Mouse (Mus musculus) ES-E14 (cell line): Measurements from ENCODE around the gene Ttll10. TPM values are rescaled to one million over a fixed set of nuclear protein-coding genes. Genes with fewer than 3 reads are reported as not detected.

Experiments used
- DNase-seq: peaks from one replicate; pipeline ENCODE4 v3.0.0-alpha.2; 2013; ENCODE audit warnings: low read depth, low spot score
- H3K27ac ChIP-seq: 2 replicates; pipeline ENCODE4 v1.5.1; 2012; ENCODE audit warnings: low read depth, mild to moderate bottlenecking, low read length, moderate library complexity, mixed read lengths; ENCODE audit not compliant: poor library complexity, insufficient read depth, severe bottlenecking
- H3K36me3 ChIP-seq: 2 replicates; pipeline ENCODE4 v1.6.1; 2012; ENCODE audit warnings: mild to moderate bottlenecking, low read length, moderate library complexity, mixed read lengths; ENCODE audit not compliant: control insufficient read depth, poor library complexity, insufficient read depth, severe bottlenecking
- H3K4me1 ChIP-seq, 2 experiments: fragments of 150-350 bp in 1 of 2; sonication (generic) in 1 of 2; 2 replicates each; pipeline ENCODE4 v1.6.1; 2012; ENCODE audit warnings: low read length in 2 of 2, mild to moderate bottlenecking in 1 of 2, mixed read lengths in 1 of 2; ENCODE audit not compliant: control insufficient read depth in 2 of 2, insufficient read depth in 2 of 2, poor library complexity in 1 of 2
- H3K4me3 ChIP-seq, 2 experiments: fragments of 150-350 bp in 1 of 2; sonication (generic) in 1 of 2; 2 replicates each; pipeline ENCODE4 v1.5.1; 2012; ENCODE audit warnings: low read length in 2 of 2, low read depth in 1 of 2, mild to moderate bottlenecking in 1 of 2, mixed read lengths in 1 of 2; ENCODE audit not compliant: insufficient read depth in 1 of 2, poor library complexity in 1 of 2, severe bottlenecking in 1 of 2
- H3K9ac ChIP-seq: 2 replicates; pipeline ENCODE4 v1.6.1; 2012; ENCODE audit warnings: low read depth, mild to moderate bottlenecking, low read length, mixed read lengths; ENCODE audit not compliant: poor library complexity, insufficient read depth, severe bottlenecking
- H3K9me3 ChIP-seq: fragments of 150-350 bp; sonication (generic); 2 replicates; pipeline ENCODE4 v1.6.1; 2012; ENCODE audit warnings: low read depth, mild to moderate bottlenecking, low read length; ENCODE audit not compliant: control insufficient read depth, insufficient read depth
- CHD2 ChIP-seq: IDR thresholded peaks from 2 replicates; pipeline ENCODE4 v1.6.1; 2014; ENCODE audit warnings: mild to moderate bottlenecking, low read depth, low read length, inconsistent platforms
- HCFC1 ChIP-seq: IDR thresholded peaks from 2 replicates; pipeline ENCODE4 v1.6.1; 2012; ENCODE audit warnings: low read length, inconsistent platforms, borderline replicate concordance; ENCODE audit not compliant: insufficient read depth
- MAFK ChIP-seq: IDR thresholded peaks from 2 replicates; pipeline ENCODE4 v1.6.1; 2014; ENCODE audit warnings: mild to moderate bottlenecking, low read depth, low read length, inconsistent platforms; ENCODE audit not compliant: insufficient read depth
- ZC3H11A ChIP-seq: IDR thresholded peaks from 2 replicates; pipeline ENCODE4 v1.6.1; 2012; ENCODE audit warnings: low read depth, mild to moderate bottlenecking, inconsistent platforms, low read length, borderline replicate concordance
- ZNF384 ChIP-seq: IDR thresholded peaks from 2 replicates; pipeline ENCODE4 v1.6.1; 2012; ENCODE audit warnings: low read depth, low read length, inconsistent platforms
- in situ Hi-C, 2 experiments: fragments of 600-800 bp; cut with MboI; formaldehyde crosslinking; loops; one replicate each; pipeline ENCODE4 v1.15.1; 2025; ENCODE audit warnings: low sequenced_read_pairs in 2 of 2, inconsistent platforms in 1 of 2; ENCODE audit not compliant: unreplicated experiment in 2 of 2
- total RNA-seq: library from RNA; depleted of rRNA; stranded (reverse); fragments of 300-350 nt; gene quantifications from 2 replicates; pipeline ENCODE4 v1.2.3, GENCODE M21; 2012

Ttll10 gene
- total RNA-seq, 1 experiment, result 0.22 TPM

DNA sequence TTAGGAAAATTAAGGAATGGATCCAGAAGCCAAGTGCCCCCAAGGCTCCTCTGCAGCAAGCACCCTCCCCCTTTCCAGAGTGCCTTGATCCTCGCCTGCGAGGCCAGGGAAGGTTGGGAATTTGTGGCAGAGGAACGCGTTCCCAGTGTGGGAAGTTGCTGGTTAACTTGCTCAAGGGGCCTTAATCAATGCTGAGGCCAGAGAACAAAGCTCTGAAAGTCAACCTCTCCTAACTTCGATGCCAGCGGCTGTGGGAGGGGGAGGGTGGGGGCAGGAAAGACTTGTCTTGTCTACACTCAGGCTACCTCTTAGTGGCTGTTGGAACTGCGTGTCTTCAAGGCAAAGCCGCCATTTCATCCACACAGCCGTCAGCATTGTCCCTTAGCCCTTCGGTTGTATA is 1.5 kb downstream of the Ttll10 start:
- H3K36me3 ChIP-seq, result peaks cover 3% of the 10 kb centered on the region; the same call in 1 of the 2 replicates
- peaks cover 5 to 9% of the 10 kb centered on the region in 2 experiments; a peak in 3 of 4 replicates for H3K4me1 ChIP-seq
- in situ Hi-C loops, result no loop called here
- peak overlapping the region in 1 of 2 experiments; percentile 66; a peak in 1 of 4 replicates for H3K4me3 ChIP-seq
- no peak for TF ChIP-seq CHD2
- H3K9me3 ChIP-seq, result no peaks in the 10 kb centered on the region
- no peak overlapping the region for H3K9ac ChIP-seq
- H3K27ac ChIP-seq, result no peak overlapping the region
- DNase-seq, result no peak

DNA sequence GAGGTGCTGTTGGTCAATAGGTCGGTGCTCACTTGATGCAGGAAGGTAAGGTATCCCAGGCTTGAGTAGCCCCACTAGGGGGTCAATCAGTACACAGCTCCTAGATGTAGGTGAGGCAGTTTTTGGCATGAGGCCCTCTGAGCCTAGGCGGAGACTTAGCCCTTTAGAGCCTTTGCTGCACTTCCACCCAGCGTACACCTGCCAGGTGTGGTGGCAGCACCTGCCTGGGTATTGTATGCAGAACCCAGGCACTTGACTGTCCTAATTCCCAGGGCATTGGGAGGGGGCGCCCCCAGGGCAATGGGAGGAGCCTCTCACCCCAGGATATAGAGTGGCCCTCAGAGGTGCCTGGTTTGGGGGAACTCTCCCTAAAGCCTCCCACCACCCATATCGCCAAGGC is 4.0 kb downstream of the Ttll10 start:
- in situ Hi-C loops, result no loop called here
- Histone ChIP-seq H3K9me3 (no peaks in the 10 kb centered on the region), H3K9ac (no peak overlapping the region)

DNA sequence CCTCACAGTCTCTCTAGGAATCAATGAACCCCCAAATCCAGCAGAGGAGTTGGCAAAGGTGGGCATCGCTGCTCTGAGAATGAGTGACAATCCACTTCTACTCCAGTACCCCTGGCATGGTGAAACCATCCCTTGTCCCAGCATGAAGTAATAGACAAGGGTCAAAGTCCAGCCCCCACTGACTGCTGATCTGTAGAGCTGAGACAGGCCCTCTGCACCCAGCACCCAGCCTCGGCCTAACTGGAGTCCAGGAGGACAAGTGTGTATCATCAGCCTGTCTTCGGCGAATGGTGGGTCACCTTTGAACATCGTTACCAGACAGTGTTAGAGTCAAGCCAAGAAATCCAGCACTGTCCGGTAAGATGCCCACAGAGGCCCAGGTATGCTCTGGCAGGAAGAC is 4.6 kb downstream of the Ttll10 start:
- no peak for DNase-seq
- in situ Hi-C loops, result no loop called here
- H3K4me1 ChIP-seq, result peaks cover 5 to 9% of the 10 kb centered on the region in 2 experiments; a peak in 3 of 4 replicates
- peaks cover 3% of the 10 kb centered on the region; the same call in 1 of the 2 replicates for H3K36me3 ChIP-seq
- no peaks in the 10 kb centered on the region for H3K9me3 ChIP-seq
- H3K27ac ChIP-seq, result no peak overlapping the region
- H3K9ac ChIP-seq, result no peak overlapping the region
- H3K4me3 ChIP-seq, result no peak overlapping the region
- TF ChIP-seq CHD2 (no peak), ZC3H11A (no peak), MAFK (no peak), ZNF384 (no peak), HCFC1 (no peak)

More for the DNA sequence above, 4.0 kb downstream of the Ttll10 start:
- H3K4me1 ChIP-seq, result peaks cover 5 to 9% of the 10 kb centered on the region in 2 experiments; a peak in 3 of 4 replicates
- H3K4me3 ChIP-seq, result no peak overlapping the region
- H3K27ac ChIP-seq, result no peak overlapping the region
- DNase-seq, result no peak
- peaks cover 3% of the 10 kb centered on the region; the same call in 1 of the 2 replicates for H3K36me3 ChIP-seq
- no peak for TF ChIP-seq ZC3H11A
- TF ChIP-seq MAFK, result no peak
- TF ChIP-seq CHD2, result no peak
- no peak for TF ChIP-seq ZNF384
- TF ChIP-seq HCFC1, result no peak

DNA sequence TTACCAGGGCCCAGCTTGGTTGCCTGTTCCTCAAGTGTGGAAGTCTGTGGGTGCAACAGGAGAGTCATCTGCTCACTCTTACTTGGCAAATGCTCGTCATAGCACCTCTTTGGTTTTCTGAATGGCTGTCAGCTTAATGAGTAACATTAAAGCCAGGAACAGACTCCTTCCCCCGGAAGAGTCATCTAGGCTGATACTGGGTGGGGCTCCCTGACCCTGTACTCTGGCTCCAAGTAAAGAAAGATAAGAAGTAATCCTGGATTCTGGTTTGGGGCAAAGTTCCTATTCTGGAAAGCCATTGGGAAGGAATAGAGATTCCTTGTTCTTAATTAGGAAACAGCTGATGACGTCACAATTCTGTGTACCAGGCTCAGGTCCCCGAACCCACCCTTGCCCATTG is 5.1 kb downstream of the Ttll10 start:
- Histone ChIP-seq H3K4me3 (no peak overlapping the region), H3K9ac (no peak overlapping the region), H3K4me1 (peaks cover 5 to 9% of the 10 kb centered on the region in 2 experiments; a peak in 3 of 4 replicates), H3K27ac (no peak overlapping the region), H3K9me3 (no peaks in the 10 kb centered on the region), H3K36me3 (peaks cover 3% of the 10 kb centered on the region; the same call in 1 of the 2 replicates)
- no peak for TF ChIP-seq HCFC1
- TF ChIP-seq CHD2, result no peak
- TF ChIP-seq ZNF384, result no peak
- no peak for TF ChIP-seq MAFK
- no peak for TF ChIP-seq ZC3H11A
- no peak for DNase-seq
- in situ Hi-C loops, result no loop called here

DNA sequence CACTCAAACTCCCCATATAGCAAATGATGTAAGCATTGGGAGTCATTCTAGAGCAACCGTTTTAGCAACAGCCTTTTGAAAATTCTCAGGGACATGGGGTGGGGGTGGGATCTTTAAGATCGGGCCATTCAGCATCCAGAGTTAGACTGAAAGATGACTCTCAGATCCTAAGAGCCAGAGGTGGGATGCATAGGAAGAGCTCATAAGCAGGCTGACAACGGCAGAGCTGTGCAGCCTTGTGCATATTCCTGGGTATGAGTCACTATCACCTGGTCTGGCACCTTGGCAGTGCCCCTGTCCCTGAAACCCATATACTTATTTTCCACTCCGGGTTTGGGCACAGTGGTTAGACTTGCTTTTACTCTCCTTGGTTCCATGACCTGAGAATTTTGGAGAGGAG is 6.1 kb downstream of the Ttll10 start:
- TF ChIP-seq ZC3H11A, result no peak
- no peak for TF ChIP-seq HCFC1
- no peak for TF ChIP-seq CHD2
- no peak for TF ChIP-seq MAFK
- no peak for TF ChIP-seq ZNF384
- in situ Hi-C loops, result no loop called here
- H3K4me3 ChIP-seq, result no peak overlapping the region
- no peaks in the 10 kb centered on the region for H3K9me3 ChIP-seq
- H3K9ac ChIP-seq, result no peak overlapping the region
- DNase-seq, result no peak
- H3K36me3 ChIP-seq, result peaks cover 3% of the 10 kb centered on the region; the same call in 1 of the 2 replicates
- H3K4me1 ChIP-seq, result peaks cover 2 to 7% of the 10 kb centered on the region in 2 experiments; a peak in 3 of 4 replicates
- no peak overlapping the region for H3K27ac ChIP-seq
